Mouse (Mus musculus) CD4-positive, CD25-positive, alpha-beta regulatory T cell, adult 4 months (primary cell): ENCODE data around the gene Acadl. TPM values are rescaled to one million over a fixed set of nuclear protein-coding genes. Genes with fewer than 3 reads are reported as not detected.

Experiments used
- ATAC-seq: one replicate; pipeline ENCODE4 v1.8.0; 2017
- polyA plus RNA-seq, 2 experiments: library from polyadenylated mRNA; unstranded; fragments of 100-300 nt; shearing (Covaris generic); gene quantifications; one replicate each; pipeline ENCODE4 v1.2.1; 2017

The Acadl gene
- 10 to 100 TPM; 36.1 to 43.2 TPM for polyA plus RNA-seq

DNA sequence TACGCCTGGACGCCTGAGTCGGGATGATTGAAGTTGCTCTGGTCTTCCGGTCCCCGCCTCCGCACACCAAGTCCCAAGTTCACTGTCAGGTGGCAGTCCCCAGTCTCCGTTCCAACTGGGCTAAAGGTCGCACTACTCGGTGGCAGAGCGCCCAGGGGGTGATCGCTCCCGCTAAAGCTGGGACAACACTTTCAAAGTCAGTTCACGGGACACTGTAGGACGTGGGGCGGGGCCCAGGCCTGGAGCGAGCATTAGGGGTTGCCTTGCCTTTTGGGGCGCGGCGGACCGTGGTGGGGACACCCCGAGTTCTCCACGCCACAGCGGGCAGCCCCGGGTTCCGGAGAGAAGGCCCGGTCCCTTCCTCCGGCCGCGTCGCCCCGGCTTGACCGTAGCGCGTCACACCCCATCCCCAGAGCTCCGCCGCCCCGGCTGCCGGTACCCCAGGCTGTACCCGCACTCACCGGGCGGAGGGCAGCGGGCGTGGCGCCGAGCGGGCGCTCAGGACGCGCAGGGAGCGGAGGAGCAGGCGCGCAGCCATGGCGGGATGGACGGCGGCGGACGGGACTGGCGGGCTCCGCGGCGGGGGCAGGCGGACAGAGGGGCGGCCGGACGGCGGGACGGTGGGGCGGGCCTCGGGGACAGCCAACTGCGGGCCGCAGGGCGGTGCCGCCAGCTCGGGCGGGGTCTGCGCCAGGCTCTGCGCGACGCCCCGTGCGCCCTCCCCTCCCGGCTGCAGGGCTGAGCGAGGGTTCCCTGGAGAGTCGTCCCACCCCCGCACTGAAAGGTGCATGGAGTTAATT, at the start of gene Acadl:
Gene Acadl, minus strand, starts transcription at position 566 of the 800 bp plus-strand sequence.
- peak; percentile 74 for ATAC-seq

DNA sequence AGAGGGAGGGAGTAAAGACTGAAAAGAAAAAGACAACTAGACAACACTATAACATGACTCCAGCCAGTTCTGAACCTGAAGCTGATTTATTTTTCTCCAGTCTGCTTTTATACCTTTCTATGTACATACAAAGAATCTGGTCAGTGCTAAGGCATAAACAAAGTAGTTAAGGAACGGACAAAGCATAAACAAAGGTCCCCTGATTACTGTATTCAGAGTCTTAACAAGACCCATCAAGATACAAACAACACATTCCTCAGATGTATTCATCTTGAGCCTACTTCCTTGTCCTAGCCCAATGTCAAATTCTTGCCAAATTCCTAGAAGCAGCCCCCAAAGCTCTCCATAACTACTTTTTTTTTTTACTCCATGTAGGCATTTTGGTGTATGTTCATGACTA, 49.2 kb upstream of the Acadl start:
- no peak for ATAC-seq

DNA sequence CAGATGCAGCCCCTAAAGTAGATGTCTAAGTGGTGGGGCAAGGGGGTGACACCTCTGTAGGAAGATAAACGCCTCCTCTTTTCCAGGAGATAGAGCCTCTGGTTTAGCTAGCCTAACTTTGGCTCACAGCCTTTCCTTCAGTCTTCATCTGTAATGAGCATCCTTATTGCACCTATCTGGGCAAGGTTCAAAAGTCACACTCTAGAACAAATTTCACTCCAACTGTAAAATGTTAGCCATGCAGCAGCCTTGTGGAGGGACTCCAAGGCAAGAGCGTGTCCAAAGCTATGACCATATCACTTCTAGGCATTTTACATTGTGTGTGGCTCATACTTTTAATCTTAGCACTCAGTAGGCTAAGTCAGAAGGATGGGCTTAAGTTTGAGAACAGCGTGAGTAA, 39.5 kb upstream of the Acadl start:
- no peak for ATAC-seq

DNA sequence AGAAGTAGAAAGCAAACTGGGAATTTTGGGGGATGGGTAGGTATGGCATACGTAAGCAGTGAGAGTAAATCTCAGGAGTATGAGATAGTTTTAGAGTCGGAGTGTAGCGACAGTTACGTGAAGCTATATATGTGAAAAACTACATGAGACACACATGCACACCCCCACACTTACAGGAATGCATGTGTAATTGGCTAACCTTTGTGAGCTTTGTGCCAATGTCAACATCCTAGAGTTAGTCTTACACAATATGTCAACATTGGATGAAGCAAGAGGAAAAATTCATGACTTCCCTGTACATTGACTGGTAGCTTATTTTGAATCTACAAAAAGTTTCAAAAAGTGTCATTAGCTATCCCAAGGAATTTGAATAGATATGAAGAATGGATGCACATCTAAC, 37.9 kb upstream of the Acadl start:
- ATAC-seq, result no peak

DNA sequence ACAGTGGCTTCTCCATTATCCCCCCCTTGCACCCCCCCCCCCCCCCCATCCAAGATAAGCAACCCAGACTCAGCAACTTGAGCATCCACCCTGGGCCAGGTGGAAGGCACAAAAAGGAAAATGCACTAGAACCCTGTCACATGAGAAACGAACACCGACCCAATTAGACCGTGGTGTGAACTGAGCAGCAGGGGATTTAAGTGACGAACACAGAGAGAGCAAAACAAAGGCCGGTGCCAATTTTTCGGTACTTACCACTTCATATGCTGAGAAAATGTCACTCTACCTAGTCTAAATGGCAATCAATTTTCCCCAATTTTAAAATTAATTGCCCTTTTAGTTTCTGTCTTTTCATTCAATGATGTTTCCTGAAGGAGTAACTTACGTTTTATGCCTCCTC, 35.2 kb upstream of the Acadl start:
- ATAC-seq, result no peak

DNA sequence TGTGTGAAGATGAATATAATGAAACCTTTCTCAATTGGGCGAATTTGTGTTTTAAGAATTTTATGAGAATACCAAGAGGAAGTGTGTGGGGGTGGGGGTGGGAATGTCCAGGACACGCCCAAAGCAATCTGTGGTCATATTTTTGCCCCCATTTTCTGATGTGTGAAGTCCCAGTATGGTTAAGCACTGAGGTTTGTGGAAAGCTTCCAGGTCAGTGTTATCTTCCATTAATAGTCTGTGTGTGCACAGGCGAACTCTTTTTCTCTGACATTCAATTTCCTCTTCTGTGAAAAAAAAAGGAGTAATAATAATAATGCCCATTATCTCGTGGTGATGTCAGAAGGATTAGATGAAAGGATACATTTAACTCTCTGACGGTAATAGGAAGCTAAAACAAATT, 33.5 kb upstream of the Acadl start:
- ATAC-seq, result peak; percentile 33

DNA sequence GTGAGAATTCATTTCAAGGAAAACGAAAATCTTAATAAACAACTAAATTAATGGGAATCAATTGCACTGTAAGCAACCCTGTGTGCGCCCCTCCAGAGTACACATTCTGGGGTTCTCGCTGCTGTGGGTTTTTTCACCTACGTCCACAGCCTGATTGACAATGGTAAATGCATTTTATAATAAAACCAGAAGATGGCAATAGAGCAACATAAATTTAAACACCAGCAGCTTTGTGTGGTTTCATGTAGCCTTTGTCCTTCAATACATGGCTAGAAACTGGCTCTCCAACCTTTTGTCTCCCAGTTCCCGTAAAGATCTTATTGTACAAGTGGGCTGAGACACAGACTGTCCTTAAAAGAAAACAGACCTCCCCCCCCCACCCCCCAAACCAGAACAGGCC, 33.0 kb upstream of the Acadl start:
- peak; percentile 89 for ATAC-seq

DNA sequence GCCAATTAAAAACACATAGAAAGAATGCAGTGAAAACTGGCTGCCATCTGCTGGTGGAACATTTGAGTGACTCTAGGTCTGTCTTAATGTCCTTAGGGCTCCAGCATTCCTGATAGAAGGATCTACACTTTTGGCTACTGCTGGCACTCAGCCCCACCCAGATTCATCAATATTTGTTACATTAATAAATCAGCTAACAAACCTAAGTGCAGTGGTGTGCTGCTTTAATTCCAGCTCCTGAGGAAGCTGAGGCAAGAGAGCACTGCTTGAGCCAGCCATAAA, 32.7 kb upstream of the Acadl start:
- ATAC-seq, result peak; percentile 33

DNA sequence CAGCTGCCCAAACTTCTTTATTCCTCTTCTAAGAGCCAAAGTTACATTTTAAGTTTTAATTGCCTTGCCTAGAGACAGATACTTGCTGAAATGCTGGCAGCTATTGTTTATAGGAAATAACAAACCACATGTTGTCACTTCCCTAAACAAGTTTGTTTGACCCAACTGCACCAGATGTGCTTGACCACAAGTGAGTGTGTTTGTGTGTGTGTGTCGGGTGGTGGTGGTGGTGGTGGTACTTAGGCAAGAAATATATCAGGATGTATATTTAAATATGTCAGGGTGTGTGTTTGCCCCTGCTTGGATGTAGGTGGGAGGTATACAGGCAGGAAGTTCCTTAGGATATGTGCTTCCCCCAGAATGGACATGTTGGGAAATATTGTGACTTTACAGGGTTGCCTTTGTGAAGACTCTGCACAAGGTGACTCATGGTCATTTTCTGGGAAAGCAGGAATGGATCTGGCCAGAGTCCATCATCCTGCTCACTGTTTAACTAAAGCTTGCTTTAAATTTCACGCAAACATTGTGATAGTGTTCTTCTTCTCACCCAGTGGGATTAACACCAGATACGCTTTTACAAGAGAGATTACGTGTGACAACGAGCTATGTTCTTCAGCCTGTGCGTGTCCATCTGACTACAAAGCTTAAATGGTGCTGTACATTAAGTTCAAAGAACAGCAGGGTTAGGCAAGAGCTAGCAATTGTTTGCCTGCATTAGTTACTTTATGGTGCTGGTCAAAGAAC, 32.2 kb upstream of the Acadl start:
- no peak for ATAC-seq

DNA sequence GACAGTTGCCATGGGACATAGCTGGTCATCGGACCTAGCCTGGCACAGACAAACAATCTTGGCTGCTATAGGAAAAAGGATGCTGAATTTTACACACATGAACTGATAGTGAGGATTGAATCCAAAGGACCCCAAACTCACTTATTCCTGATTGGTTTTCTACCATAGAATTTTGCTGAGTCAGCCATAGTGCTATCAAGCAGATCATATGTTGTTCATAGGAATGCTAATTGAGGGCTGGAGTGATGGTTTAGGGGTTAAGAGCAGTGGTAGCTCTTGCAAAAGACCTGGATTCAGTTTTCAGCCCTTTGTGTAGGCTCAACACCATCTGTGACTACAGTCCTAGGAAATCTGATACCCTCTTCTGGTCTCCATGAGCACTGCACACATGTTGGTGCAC, 24.1 kb upstream of the Acadl start:
- no peak for ATAC-seq

DNA sequence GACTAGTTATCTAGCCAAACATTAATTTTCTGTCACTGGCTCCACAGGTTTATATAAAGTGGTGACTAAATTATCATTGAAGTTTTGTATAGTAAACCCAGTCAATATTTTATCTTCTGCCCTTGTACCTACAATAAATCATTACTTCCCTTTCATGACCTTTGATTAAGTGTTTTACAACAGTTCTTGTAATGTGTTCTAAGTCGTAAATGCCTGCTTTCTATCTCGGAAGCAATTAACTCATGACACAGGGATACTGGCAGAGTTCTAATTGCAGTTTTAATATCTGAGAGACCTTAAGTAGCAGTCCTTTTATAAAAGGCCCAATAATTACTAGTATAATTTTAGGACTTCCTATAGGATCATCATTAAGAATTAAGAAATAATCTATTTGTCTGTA, 17.1 kb upstream of the Acadl start:
- no peak for ATAC-seq

DNA sequence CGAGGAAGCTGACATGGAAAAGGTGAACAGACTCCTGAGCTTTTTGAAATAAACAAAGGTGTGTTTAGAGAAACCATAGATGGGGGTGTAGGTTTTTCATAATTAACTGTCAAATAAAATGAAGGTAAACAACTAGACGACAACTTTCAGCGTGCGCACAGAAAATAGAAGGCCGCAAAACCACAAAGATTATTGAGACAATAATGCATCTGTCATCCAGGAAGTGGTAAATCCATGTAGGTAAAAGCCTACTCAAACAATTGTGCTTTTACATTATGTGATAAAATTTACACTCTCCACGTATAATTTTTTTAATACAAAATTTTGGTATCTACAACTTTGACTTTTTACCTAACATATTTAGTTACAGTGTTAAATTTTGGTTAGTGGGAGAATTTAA, 11.7 kb upstream of the Acadl start:
- ATAC-seq, result peak; percentile 73

DNA sequence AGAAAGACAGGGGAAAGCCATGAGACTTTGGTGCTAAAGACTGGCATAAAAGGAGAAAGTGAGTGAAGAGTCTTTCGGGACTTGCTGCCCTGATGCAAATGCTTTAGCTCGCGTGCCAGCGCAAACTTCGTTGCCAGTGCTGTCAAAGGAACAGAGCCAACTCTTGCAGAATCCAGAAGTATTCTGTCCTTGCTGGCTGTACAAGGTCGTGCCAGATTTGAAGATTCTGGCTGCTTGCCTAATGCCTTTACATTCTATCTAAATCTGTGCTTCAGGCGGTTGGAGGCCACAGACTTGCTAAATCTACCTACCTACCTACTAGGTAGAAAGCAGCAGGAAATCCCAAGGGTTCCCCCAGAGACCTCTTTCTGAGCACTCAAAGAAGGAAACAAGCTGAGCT, 8.5 kb upstream of the Acadl start:
- no peak for ATAC-seq

DNA sequence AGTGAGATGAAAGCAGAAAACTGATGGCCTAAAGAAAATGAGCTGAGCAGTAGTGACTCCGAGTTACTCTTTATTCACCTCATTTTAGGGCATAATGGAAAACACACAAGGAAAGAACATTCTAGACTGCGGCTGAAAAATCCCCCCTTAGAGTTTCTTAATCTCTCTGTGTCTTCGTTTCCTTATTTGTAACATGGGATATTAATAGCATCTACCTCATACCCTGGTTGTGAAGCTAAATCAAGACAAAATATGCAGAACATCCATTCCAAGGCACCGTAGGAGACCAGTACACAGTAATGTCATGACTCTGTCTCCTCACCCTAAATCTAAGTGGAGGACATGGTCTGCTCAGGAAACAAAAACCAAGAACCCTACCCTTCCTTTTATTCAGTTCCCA, 2.6 kb upstream of the Acadl start:
- ATAC-seq, result no peak

DNA sequence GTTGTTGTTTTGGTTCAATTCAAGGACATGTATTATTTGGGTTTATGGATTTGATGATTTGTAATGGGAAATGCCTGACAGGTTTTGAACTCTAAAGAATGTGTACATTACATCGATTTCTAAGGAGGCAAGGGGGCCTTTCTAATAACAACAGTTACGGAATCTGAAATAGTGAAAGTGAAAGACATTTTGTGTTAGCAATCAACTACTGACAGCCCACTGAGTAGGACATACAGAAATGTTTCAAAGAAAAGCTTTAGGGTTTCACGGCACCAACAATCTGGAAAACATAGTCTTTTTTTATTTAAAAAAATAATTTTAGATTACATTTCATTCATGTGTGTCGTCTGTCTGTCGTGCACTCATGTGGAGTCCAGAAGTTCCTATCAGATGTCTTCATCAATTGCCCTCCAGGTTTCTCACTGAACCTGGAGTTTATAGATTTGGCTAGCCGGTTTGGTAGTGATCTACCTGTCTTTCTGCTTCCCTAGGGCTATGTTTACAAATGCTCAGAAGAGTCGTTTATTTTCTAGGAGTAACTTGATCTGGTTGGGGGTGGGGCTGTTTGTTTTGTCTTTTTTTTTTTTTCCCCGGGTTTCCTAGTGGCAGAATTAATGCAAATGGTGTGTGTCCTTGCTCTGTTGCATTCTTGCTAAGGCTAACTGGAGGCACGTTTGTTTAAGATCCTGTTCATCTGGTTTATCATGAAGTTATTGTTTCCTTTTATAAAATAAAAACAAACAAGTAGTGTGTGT, 841 bp upstream of the Acadl start:
- ATAC-seq, result peak; percentile 54

DNA sequence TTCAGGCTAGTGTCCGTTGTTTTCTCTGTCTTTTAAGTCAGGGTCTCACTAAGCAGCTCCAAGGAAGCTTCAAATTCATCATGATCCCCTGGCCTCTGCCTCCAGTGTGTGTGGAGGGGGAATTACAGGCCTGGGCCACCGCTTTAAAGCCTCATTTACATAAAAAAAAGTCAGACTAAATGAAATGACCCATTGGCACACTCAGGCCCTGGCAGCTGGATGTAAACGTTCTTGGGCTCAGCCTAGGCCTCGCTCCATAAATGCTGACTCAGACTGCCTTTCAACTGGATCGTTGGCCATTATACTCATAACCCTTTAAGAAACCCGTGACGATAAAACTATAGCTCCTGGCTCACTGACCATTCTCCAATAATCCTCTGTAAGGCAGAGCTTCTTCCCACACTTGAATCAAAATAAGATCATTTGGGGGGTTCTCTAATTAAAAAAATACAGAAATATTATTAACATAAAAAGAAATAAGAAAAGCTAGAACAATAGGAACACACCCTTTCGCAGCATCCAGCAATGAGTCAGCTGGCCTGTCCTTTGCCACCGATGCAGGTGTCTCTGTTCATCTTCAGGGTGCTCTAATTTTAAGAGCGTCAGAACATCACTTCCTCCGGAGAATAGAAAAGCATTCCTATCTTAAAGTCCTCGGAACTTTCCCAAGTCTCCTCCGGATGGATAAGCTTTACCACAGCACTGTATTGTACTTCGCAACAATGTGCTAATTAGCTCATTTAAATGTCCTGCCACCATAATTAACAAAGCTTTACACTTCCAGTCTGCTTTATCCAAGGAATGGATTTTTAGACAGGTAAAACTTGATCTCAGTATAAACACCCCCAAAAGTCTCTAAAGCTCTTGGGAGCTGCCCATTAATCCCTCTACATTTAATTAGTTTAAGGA, 1.1 kb downstream of the Acadl start:
- peak; percentile 12 for ATAC-seq

DNA sequence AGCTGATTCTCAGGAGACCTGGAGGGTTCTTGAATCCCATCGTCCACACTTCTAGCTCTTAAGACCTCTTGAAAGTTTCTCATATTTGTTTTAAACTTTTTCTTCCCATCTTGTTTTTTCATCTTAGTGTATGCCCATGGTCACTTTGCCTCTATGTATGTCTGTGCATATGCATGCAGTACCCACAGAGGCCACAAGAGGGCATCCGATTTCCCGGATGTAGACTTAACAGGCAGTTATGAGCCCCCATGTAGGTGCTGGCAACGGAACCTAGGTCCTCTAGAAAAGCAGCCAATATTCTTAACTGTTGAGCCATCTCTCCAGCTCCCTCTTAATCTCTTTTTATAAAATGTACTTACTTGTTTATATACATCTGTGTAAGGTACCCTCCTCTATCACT, 15.6 kb downstream of the Acadl start:
- no peak for ATAC-seq

DNA sequence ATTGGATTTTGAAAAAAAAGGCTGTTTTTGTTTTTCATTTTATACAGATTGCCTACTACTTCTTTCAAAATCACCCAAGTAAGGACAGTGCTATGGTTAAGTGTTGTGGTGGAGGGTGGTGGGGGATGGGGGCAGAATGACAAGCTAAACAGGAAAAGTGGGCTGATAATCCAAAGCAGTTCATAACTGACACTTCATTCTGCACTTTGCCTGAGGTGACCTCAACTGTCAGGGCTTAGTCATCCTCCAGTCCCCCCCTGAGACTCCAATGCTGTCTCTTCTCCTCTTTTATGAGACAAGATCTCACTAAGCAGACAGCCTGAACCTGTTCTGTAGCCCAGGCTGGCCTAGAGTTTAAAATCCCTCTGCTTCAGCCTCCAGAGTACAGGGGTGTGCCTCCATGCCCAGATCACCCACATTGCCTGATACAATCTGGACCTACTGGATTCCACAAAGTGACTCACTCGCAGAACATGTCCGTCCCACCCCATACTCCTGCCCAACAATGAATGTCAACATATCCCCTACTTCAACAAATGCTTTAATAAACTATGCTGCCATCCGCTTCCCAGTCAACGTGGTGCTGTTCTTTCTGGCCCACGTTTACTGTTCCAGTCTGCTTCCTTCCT, 17.3 kb downstream of the Acadl start:
- no peak for ATAC-seq

DNA sequence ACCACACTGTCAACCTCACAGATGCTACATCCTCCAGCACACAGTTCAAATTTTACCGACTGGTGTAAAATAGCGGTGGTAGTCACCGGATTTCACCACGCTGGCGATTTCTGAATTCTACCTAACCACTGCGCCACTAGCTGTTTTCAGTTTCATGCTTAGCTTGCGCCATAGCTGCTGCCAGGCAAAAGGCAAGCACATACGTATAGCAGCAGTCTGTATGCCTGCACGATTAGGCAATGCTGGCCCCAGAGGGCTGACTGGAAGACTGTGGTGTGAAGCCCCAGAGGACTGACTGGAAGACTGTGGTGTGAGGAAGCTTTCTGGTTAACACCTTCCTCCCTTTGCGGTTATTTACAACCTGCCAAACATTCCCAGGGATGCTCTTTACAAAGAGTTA, 21.1 kb downstream of the Acadl start:
- ATAC-seq, result no peak

DNA sequence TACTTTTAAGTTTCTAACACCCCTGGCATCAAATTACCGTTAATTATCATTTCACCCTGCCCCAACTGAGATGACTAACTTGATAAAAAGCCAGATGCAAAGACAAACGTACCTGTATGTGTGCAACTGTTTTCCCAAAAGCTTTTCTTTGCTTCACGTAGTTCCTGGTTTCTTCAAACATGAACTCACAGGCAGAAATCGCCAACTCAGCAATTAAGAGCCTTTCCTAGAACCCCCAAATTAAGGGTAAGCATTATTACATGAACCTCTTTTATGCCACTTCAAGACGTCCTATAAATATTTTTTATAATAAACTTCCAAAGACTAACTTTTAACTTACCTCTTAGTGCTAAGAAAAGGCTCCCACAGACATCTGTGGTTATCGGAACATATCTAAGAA, 21.6 kb downstream of the Acadl start:
- ATAC-seq, result no peak

DNA sequence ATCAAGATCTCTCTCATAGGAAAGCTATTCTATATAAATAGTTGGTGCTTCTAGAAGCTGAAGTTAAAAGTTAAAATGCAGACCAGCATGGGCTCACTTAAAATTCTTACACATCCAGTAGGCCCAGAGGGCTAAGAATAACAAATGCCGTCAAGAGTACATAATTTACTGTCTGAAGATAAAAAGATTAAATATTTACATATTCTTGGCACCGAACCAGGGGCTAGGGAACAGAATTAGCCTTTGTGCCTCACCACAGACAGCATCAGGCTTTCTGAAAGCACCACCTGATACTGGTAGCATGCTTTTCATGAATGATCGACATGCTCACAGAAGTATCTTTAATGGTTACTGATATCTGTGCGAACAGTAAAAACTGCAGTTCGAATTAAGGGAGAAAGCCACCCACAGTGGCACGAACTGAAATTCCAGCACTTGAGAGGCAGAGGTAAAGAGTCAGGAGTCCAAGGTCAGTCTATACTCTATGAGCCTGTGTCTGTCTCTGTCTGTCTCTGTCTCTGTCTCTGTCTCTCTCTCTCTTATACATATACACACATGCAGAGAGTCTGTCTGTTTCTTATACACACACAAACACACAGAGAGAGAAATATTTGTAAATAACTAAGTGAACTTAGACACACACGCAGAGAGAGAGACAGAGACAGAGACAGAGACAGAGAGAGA, 23.2 kb downstream of the Acadl start:
- no peak for ATAC-seq

DNA sequence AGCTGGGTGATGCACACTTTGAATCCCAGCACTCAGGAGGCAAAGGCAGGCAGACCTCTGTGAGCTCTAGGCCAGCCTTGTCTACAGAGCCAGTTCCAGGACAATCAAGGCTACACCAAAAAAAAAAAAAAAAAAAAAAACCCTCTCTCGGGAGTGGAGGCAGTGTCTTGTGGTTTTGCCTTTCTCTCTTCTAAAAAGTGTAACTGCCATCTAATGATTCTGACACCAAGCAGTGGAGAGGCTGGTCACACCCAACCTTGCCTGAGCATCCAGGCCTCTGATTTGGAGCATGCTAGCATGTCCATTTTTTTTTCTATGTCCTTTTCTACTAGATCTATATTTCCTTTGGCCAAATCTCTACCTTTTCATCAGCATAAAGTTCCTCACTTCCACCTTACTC, 23.9 kb downstream of the Acadl start:
- ATAC-seq, result no peak
